Mouse (Mus musculus) right cerebral cortex, postnatal 14 days (tissue): ENCODE measurements around the gene Zfp148.

Experiments used
- DNase-seq: peaks from one replicate; pipeline ENCODE4 v3.0.0; 2022

Zfp148 gene

DNA sequence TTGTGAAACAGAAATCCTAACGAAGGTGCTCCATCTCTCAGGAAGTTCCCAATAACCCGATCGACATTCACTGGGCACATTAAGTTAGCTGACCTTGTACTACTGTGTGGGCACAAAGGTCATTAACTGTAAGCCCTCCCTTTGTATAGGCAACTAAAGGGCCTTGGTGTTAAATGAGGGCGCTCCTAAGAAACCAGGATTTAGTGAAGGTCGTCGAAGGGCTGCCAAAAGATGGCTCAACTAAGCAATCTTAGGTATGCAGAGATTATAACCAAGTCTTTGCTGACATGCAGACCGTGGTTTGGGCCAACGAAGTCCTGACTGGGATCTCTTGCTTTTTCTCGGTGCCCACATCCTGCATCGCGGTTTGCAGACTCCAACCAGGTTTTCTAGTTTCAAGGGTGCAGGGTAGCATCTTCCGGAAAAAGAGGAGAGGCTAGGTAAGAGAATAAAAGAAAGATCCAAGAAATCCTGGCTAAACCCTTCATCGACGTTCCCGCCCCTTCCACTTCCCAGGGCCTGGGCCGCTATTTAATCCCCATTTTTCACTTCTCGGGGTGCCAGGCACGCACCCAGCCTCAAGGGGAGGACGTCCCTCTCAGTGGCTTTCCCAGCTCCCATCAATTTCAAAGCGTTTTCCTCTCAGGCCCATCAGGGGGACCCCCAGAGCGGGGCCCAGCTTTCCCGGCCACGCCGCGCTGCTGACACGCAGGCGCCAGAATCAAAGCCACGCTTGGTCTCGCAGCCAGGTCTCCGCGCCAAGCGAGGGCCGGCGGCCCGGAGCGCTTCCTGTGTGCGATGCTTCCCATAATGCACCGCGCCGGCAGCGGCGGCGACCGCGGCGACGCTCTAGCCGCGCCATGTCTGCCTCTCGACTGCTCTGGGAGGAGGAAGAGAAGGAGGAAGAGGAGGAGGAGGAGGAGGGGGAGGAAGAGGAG, at the start of gene Zfp148:
Gene Zfp148 (plus strand): TSS at position 893 of the 938 bp plus-strand sequence.
- peak; percentile 95 for DNase-seq

- no peak for DNase-seq
Observed at GRCm38 (mm10) chr16:33333015-33333414, 47.6 kb upstream of the Zfp148 start.

DNA sequence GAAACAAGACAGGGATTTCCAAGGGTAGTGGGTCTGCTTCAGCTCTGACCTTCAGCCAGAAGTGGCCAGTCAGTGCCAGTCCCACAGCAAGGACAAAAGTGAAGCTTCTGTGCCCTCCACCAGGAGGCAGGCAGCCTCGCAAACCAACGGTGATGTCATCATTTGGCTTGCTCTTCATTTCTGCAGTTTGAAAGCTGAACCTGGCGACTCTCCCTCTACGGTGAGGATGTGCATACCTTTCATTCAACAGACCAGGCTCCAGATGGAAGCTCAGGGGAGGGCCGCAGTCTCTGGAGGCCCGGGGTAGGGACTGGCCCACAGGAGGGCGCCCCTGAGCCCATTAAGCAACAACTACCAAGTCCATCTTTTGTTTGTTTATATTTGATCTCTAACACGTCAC, 43.5 kb upstream of the Zfp148 start:
- peak; percentile 63 for DNase-seq

- no peak for DNase-seq
Observed at GRCm38 (mm10) chr16:33337681-33338080, 43.0 kb upstream of the Zfp148 start.

GRCm38 (mm10) chr16:33338492-33338891, 42.1 kb upstream of the Zfp148 start:
- no peak for DNase-seq

DNA sequence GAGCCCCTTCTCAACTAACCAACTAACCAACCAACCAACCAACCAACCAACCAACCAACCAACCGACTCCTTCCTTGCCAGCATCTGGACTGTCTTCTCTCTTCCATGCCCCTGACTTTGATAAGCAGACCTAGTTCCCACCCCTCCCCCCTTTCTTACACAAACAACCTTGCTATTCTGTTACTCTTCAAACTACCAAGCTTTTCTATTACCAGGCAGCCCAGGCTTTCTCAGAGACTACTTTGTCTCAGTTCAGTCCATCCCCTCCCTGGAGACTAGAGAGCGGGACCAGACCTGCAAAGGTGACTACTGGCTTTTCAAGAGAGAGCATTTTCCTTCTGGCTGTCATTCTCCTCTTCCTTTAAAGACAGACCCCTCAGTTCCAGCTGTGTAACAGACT, 41.2 kb upstream of the Zfp148 start:
- DNase-seq = no peak

- DNase-seq = no peak
Observed at GRCm38 (mm10) chr16:33342356-33342755, 38.3 kb upstream of the Zfp148 start.

GRCm38 (mm10) chr16:33343106-33343505, 37.5 kb upstream of the Zfp148 start:
- DNase-seq = no peak

DNA sequence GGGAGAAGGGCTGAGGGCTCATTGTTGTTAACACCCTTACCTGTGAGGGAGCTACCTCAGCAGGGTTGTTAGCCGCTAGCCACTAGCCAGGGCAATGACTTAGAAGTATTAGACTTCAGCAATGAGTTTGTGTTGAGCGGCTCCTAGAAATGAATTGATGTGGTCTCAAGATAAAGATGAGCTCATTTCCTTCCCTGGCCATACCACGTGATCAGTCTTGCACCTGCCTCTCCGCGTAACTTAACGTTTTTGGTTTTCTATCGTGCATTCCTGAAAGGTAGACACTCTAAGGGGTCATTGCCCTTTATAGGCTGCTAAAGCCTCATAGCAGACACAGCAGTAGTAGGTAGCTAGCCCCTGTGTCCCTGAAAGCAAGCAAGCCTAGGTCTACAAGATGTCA, 37.0 kb upstream of the Zfp148 start:
- no peak for DNase-seq

DNA sequence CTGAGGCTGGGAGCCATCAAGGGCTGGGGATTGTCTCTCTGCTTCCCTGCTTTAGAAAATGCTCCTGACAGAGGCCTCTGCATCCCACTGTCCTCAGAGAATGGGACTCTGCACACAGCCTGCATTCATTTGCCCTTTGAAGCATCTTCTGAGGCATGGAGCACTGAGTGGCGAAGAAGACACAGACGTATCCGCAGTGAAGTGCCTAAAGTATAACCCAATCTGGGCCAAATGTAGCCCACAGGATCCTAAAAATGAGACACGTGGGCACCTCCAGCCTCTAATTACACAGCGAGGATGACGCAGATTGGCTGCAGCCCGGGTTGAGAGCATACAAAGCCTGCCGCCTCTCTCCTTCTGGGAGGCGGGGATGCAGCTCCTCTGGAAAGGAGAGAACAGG, 36.3 kb upstream of the Zfp148 start:
- peak; percentile 51 for DNase-seq

DNA sequence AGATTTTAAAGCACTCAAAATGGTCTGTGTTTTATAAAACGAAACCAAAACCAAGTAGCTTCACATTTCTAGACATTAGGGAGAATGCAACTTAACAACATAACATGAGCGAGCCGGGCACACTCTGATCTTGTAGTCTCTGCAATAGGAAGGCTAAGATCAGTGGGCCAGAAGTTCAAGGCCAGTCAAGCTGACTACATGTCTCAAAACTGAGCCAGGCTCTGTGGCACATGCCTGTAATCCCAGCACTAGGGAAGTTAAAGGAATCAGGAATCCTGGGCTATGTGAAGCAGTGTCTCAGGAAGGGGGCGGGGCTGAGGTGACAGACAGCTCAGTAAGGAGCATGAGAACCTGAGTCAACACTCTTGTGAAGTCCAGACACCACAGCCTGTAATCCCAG, 35.8 kb upstream of the Zfp148 start:
- peak; percentile 24 for DNase-seq

DNA sequence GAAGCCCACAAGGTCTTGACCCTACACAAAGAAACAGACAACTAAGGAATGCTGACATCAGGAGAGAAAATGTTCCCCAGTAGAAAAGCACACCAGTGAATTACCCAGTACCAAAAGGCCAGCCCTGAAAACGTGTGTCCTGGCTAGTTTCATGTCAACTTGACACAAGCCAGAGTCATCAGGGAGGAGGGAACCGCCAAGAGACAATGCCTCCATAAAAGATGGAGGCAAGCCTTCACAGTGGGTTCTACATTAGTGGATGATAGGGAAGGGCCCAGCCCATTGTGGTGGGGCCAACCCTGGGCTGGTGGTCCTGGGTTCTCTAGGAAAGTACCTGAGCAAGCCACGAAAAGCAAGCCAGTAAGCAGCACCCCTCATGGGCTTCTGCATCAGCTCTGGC, 34.3 kb upstream of the Zfp148 start:
- no peak for DNase-seq

DNA sequence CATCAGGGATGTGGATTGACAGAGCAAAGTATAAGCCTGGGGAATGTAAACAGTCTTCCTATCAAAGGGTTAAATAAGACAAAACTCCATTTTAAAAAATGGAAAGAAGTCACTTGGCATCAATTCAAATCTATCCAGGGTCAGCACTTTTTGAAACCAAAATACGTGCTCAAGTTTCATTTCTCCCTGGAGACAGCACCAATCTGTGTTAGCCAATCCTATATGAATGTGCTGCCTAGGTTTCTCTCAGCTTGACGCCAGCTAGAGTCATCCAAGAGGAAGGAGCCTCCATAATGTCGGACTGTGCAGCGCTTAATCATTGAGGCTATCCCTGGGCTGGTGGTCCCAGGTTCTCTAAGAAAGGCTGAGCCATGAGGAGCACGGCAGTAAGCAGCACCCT, 33.5 kb upstream of the Zfp148 start:
- DNase-seq = no peak

- DNase-seq = no peak
Observed at GRCm38 (mm10) chr16:33357805-33358204, 22.8 kb upstream of the Zfp148 start.

DNA sequence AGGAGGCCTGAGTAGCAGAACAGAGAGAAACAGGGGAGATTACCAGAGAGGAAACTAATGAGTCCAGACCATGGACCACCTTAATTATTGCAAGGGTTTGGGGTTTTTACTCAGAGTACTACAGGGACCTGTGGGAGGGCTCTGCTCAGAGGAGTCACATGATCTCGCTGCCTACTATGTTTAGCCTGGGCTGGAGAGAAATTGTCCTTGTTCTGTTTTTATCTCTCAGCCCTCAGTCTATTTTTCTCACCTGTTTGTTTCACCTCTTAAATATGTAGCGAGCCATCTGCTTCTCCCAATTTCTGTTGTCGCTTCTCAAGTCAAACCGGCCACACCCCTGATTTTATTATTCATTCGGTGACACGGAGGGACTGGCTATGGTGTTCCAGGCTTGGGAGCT, 14.9 kb upstream of the Zfp148 start:
- DNase-seq = no peak

GRCm38 (mm10) chr16:33368632-33369031, 12.0 kb upstream of the Zfp148 start:
- no peak for DNase-seq

- DNase-seq = no peak
Observed at GRCm38 (mm10) chr16:33370836-33371235, 9.8 kb upstream of the Zfp148 start.

GRCm38 (mm10) chr16:33372611-33373010, 8.0 kb upstream of the Zfp148 start:
- no peak for DNase-seq

GRCm38 (mm10) chr16:33373326-33373725, 7.3 kb upstream of the Zfp148 start:
- DNase-seq = no peak

DNA sequence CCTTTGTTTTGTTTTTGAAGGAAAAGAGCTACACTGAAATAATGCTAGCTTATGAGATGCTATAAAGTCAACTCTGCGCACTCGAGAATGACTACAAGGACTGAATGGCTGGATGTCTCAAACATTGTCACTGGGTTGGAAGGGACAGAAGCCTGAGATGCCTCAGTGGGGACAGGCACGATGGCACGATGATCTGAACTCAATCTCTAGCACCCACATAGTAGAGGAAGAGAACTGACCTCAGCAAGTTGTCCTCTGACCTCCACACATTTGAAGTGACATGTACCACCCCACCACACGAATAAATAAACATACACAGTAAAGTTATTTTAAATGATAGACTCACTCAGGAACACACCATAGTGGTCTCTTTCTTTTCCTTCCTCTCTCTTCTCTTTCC, 4.4 kb upstream of the Zfp148 start:
- DNase-seq = no peak

DNA sequence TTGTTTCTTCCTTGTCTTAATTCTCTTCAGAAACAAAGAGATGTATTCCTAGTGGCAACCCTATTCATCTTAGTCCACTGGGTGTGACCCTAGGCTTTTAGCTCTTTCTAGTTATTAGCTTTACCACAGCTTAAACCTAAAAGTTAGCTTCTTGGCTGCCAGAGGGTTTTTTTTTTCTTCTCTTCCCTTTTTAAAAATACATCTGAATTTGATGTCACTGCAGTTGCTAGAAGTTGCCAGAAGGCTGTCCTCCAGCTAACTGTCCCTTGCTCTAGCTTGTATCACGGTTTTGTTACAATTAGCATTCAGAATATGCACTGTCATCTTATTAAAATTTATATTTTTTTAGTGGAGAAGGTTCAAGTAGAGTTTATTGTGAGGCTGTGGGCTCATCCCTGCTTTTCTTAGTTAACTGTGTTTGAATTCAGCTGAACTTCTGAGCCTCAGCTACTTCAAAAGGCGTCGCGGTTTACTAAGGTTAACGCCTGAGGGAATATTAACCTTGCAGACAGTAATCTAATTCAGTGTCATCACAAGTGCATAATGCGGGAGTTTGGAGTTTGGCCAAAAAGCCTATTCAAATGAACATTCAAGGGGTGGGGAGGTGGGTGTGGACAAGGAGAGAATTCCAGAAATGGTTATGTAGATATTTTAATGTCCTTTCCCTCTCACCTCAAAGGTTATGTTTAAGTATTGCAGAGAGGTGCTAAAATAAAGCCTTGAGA, 1.3 kb upstream of the Zfp148 start:
- no peak for DNase-seq

- DNase-seq = peak; percentile 52
Observed at GRCm38 (mm10) chr16:33380882-33381613, 412 bp downstream of the Zfp148 start.

DNA sequence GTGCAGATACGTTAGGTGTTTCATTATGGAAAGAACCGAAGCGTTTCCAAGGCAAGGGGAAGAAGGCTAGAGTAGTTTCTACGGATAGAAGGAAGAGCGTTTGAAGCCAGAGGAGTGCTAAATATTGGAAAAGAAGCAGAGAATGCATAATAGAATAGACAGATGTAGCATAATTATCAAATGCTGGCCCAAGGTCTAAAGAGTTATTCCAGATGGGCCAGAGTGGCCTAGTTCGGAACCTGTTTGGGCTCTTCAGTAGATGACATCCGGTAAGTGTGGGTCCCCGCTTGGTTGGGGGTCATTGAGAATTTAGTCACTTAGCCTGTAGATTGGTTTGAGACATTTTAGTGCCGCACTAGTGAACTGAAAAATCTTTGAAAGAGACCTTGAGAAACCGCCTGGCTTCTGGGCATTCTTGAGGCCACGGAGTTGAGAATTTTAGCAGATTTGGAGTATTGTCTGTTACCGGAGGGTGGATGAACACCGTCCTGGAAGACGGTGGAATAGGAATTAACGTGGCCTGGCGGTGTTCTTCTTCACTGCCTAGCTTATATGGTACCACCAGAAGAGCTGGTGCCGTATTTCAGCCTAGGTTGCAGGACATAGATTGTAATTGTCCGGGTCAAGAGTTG, 1.1 kb downstream of the Zfp148 start:
- no peak for DNase-seq
